Mouse (Mus musculus) heart, postnatal 4 days (tissue): ENCODE data around the gene Mcm2. TPM values are rescaled to one million over a fixed set of nuclear protein-coding genes. Genes with fewer than 3 reads are reported as not detected.
A peak's percentile ranks its signal among the peaks of the same experiment; 100 is the strongest.

Experiments
- DNase-seq: peaks from one replicate; pipeline ENCODE4 v3.0.0; 2021
- total RNA-seq, 2 experiments: library from RNA; stranded (reverse); gene quantifications; 2 replicates each; pipeline ENCODE4 v1.2.3; 2021

Mcm2 gene
- total RNA-seq, 2 experiments from 2014 or later = 86.1 to 103 TPM

DNA sequence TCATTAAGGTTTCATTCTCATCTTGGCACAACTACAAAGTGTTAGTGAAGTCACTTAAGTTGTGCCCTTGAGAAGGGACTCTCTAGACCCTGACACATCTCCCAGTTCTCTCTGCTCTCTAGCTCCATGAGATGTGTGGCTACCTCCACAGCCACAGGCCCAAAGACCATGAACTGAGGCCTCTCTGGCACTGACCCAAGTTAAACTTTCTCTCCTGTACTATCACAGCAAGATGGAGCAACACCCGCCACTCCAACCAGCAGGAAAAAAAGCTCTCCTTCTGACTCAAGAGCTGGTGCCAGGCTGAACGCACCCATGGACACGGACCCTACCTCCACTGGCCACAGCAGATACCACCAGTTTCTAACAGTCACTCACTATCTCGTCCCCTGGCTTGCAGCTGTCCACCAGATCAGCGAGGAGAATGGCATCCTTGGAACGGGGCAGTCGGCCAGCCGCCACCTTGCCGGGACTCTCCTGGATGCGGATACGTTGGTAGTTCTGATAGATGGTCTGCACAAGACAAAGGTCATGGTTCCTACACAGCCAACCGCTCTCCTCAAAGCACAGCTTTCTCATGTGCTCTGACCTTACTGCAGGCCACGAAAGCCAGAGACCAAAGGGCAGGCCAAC, 9.1 kb downstream of the Mcm2 start:
- no peak for DNase-seq

DNA sequence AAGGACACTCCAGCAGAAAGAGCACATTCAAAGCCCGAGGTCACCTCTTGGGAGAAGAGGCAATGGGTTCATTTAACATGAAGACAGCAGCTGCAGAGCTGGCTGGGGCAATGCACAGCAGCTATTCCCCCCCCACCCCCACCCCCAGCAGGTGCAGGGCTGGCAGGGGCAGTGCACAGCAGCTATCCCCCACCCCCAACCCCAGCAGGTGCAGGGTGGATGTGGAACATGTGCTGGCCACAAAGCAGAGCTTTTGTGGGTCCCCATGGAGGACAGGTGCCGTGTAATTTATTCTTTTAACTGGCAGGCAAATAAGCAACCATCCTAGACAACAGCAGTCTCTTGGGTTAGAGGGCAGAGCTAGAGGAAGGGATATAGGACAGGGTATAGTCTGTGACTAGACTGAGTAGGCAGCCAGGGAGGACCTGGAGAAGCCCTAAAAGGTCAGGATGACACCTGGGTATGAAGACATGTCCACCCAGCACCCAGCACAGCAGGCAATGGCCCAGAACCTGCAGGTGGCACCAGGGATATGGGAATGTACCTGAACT, 12.1 kb downstream of the Mcm2 start:
- no peak for DNase-seq

DNA sequence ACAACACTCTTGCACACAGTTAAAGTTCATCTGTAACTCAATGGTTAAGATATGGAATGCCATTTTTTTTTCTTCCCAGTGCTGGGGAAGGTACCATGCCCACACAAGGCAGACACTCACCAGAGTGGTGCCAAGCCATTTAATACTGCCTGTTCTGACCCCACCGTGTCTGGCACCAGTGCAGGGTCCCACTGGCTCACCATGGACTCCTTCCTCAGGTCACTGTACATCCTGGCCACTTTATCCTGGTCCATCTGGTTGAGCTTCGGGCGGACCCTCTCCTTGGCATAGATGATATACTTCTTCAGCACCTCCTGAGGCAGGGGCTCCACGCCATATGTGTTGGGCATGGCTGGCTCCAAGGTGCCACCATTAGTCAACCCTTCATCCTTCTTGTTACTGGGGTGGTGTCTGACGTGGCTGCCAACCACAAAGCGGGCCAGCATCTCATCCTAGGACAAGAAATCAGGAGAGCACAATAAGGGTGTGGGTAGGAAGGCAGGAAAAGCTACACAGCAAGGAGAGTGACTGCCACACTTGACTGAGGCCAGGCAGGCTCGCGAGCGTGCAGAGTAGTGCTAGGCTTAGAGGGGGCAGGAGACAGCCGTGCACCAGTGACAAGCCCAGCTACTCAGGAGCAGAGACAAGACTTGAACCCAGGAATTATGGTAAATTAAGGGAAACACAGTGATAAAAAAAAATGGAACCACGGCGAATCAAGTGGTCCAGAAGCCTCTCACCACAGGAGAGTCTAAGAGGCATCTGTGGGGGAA, 12.8 kb downstream of the Mcm2 start:
- DNase-seq = no peak

DNA sequence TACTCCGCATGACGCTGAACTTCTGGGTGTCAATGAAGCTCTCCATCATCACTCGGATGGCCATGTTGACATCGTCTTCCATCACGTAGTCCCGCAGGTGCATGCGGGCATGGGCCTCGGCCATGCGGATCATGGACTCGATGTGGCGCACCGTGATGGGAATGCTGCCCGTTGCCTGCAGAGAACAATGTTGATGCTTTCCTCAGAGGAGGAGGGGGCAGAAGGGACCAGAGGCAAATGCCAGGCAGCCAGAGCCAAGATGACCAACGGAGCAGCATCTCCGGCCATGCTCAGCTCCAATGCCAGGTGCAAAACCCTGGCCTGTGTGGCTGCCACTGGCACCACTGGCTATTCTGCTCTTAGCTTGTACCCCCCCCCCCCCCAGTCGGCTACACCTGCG, 13.9 kb downstream of the Mcm2 start:
- DNase-seq = no peak

DNA sequence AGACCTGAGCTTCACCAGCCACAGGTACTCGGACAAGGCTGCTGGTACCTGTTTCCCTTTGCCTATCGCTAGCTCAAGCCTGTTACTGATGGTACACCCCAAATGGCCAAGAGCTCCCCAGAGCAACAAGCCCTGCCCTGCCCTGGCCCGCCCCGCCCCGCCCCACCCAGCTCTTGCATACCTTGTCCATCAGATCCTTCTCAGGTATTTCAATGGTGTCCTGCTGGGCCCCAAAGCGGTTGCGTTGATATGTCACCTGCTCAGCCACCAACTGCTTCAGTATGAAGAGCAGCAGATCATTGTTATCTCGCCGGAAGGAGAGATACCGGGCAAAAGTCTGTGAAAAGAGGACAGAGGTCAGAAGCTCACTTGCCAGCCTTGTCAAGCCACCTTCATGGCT, 14.4 kb downstream of the Mcm2 start:
- DNase-seq = no peak

DNA sequence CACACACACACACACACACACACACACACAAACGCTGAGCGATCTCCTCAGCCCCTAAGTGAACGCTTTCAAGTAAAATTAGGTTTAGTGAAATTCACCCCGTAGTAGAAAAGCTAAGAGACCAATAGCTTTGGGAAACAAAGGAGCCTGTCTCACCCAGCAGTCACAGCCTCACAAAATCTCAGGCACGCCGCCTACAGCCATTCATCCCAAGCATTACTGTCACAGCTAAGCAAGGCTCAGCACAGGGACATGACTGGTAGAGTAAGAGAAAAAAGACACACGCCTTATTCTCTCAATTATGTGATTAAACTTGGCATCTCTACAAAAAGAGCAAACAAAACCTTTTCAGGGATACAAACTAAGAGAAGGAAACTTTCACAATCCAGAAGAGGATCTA, 17.2 kb downstream of the Mcm2 start:
- DNase-seq = no peak

DNA sequence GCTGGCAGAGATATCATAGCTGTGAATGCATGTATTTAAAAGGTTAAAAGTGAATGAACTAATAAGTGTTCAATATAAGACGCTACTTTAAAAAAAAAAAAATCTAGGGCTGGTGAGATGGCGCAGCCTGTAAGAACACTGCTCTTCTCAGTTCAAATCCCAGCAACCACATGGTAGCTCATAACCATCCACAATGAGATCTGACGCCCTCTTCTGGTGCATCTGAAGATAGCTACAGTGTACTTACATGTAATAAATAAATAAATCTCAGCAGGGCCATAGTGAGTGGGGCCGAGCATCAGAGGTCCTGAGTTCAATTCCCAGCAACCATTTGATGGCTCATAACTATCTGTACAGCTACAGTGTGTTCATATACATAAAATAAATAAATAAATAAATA, 19.1 kb downstream of the Mcm2 start:
- DNase-seq = no peak

DNA sequence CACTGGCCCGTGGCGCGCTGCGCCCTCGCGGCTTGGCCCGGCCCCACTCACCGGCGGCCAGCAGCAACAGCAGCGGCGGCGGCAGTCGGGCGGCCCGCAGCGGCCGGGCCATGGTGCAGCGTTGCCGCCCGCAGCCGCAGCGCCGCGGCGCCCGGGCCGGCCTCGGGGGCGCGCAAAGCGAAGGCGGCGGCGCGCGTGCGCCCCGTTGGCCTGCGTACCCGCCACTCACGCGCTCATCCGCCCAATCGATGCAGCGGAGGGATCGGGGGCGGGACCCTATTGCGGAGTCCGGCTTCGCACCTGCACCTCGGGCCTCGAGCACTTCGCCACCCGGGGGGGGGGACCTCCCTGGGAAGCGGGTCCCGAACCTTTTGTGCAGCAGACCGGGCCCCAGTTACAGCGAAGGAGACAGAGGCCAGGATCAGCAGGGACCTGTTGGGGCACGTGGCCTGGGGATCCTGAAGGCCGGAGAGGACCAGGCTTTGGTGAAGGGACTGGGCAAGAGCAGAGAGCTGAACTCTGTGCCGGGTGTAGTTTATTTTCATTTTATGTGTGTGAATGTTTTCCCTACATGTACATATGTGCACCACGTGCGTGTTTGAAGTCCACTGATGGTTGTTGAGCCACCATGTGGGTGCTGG, 23.6 kb downstream of the Mcm2 start, which contains the start of gene Podxl2:
TSS of gene Podxl2 (minus strand) at position 177 of the 641 bp plus-strand sequence.
- peak; percentile 84 for DNase-seq

DNA sequence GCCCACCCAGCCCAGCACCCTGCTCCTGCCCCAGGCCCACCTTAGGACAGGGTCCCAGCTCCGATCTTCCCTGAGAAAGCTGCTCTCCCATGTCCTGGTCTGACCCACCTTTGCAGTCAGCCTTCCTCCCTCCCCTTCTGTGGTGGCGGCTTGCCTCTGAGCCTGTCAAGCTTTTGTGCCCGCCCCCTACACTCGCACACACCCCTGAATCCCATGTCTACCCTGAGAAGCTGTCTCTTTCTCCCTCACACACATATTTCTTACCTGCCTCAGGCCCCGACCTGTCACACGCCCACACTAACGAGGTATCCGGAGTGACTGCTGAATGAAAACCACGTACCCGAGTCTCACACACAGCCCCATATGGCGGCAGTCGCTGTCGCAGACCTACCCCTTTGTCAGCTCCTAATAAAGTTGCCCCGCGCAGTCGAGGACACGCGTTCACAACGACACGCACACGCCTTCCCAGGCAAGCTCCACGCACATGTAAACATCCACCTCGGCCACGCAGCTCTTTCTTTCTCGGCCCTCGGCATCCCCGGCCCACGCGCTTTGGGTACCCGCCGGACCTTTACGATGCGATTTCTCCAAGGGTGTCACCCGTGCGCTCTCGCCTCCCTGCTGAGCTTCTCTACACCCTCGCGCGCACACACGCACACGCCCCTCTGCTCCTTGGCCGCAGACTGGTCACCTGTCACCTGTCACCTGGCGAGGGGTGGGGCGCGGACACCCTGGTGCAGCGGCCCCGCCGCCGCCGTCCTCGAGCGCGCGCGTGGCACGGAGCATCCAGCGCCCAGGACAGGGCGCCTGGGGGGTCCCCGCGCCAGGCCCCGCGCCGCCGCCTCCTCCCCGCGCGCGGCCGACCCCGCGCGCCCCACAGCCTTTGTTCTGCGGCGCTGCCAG, 24.4 kb downstream of the Mcm2 start:
- peak; percentile 25 for DNase-seq

DNA sequence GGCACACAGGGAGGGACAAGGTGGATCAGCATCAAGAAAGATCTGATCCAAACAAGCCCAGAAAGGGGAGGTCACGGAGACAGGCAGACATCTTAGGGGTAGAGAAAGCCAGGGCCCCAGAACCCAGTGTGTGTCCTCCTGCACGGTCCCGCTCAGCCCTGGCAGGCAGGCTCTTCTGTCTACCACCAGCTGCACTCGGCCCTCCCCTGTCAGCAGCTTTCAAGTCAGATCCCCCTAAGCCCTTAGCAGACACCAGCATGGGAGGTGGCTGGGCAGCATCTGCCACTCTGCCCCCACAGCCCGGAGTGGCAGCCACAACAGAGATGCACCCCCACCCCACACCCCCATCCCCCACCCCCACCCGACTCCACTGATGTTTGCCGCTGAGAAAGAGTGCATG, 25.8 kb downstream of the Mcm2 start:
- no peak for DNase-seq

DNA sequence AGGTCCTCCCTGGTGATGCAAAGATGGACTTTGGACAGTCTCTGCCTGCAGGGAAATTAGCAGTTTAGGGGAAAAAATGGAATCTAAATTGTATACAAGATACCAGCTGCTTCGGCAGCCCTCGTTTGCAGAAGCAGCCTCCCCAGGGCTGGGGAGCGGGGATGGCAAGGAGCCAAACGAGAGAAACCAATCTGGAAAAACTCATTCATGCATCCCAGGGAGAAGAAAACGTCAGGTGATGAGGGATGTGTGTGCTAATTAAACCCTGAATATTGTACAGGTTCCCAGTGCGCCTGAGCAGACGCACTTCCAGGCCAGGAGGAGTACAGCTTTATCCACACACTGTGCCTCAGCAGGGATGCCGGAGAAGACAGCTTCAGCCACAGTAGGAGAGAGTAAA, 27.0 kb downstream of the Mcm2 start:
- DNase-seq = no peak

DNA sequence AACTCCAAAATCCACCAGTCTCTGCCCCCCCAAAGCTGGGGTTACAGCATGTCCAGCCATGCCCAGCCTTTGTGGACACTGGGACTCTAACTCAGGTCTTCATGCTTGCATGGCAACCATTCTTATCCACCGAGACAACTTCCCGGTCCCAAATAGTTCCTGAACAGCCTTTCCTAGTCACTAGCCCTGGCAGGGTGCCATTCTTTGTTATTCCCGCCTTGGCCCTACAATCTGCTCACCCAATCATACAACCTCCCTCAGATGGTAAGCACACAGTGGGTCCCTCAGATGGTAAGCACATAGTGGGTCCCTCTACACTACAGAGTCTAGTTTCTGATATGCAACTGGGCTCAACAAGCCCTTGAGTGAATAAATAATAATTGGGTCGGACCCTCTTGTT, 28.0 kb downstream of the Mcm2 start:
- no peak for DNase-seq

DNA sequence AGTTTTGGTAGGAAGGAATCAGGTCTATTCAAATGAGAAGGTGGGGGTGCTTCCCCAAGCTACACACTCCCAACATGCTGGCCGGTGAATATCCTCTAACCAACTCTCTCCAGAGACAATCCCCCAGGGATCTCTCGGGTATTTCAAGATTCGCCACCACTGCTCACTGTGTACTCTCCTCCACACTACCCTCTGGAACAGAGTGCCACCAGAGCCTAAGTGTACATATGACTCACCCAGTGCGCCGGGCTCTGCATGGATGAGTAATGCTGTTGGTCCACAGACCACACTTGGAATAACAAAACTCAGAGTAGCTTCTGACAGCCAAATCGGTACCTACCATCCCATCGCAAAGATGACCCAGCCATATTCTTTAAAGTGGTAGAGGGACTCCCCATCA, 29.1 kb downstream of the Mcm2 start:
- DNase-seq = no peak

DNA sequence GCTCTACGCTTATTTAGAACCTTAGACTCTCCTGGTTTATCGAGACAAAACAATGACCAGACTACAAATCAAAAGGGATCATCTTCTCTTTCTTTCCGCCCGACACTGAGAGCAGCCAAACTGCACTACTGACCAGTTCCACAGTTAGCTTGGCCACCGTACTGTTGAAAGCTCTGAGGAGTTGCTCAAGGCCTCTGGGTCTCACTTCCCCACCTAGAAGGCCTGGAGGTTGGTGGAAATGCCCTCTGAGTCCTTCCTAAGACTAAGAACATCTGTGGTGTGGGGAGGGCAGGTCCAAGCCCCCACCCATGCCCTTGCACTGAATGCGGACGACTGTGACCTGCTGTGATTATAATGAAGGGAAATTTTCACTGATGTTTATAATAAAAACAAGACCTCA, 32.9 kb downstream of the Mcm2 start:
- DNase-seq = no peak

DNA sequence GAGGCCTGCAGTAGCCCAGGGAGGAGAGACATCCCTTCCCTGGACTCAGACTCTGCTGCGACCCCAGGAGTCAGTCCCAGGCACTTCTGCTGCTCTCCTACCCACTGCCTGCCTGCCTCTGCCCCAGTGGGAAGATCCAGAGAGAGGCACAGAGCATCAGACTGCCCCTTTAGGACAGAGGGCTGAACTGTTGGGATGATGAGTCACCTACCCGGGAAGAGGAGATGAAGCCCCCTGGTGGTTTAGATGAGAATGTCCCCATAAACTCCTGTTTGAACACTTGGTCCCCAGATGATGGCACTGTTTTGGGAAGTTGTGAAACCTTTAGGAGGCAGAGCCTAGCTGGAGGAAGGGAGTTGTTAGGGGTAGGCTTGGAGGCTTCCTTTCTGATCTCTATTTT, 37.7 kb downstream of the Mcm2 start:
- DNase-seq = peak; percentile 62

DNA sequence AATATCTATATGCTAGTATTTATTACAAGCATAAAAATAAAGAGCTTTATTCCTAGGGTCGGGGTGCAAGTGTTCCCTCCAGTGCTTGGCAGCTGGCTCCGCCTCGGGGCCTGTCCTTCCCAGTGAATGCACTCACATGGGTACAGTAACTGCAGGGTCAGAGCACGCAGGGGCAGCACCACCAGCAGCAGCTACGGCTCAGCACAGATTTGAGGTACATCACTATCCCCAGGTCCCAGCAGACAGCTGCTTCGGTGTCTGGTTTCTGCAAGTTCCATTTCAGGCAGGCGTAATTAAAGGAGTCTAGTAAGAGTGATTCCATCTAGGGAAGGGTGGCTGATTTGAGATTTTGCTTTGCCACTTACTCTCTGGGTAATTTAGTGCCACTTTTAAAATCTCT, 40.2 kb downstream of the Mcm2 start:
- DNase-seq = no peak

DNA sequence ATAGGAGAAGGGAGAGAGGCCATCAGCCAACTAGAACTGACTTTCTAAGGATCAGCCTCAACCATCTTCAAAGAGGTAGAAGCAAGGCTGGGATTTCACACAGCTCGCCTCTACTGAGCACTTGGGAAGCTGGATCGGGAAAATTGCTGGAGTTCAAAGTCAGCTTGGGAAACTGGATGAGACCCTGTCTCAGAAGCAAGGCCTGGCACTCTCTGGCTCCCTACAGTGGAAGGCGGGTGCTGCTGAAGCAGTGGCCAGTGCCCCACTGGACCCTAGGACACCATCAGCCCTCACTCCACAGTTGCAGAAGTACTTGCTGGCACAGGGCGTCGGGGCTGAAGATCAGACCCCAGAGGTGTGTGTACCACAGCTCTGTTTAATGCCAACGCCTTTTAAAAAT, 40.8 kb downstream of the Mcm2 start:
- no peak for DNase-seq

DNA sequence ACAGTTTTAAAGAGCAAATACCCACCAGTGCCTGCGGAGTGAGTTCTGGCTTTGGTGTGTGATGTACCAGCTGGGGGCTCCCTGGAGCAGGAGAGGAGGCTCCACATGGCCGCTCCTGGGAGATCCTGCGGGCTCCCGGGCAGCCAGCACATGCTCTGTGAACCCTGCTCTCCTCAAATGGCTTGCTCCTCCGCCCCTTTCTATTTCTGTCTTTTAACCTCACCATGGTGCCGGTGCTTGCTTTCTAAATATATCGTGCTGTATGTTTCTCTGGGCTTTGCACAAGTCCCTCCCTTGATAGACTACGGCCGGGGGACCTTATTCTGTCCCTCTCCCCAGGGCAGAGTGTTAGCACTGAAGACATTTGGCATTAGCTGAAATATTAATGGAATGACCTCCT, 41.3 kb downstream of the Mcm2 start:
- peak; percentile 79 for DNase-seq

DNA sequence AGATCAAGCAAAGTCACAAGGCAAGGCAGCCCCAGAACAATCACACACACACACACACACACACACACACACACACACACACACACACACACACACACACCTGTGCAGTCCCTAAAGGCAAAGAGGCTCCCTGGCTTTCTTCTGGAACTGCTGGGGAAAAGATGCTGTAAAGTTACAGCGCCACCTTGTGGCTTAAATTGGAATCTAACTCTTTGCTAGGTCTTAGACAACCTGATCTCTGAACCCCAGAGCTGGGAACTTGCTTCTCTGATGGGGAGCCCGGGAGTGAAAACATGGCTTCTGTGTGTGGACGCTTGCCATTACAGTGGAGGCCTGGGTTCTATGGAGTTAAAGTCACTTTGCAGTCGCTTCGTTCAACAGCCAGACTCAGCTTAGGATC, 42.9 kb downstream of the Mcm2 start:
- peak; percentile 79 for DNase-seq

DNA sequence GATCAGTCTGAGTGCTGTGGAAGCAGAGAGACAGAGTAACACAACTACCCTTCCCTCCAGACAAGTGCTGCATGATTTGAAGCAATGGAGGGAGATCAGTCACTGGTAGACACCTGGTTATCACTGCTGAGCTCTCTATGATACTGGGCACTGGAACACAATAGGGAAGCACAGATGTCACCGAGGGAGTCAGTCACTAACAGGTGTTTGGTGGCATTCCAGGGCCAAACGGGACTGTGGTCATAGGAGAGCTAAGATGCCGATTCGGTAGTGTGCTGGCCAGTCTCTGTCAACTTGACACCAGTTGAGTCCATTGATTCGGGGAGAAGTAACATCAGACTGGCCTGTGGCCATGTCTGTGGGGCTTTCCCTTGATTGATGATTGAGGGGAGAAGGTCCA, 44.1 kb downstream of the Mcm2 start:
- no peak for DNase-seq

DNA sequence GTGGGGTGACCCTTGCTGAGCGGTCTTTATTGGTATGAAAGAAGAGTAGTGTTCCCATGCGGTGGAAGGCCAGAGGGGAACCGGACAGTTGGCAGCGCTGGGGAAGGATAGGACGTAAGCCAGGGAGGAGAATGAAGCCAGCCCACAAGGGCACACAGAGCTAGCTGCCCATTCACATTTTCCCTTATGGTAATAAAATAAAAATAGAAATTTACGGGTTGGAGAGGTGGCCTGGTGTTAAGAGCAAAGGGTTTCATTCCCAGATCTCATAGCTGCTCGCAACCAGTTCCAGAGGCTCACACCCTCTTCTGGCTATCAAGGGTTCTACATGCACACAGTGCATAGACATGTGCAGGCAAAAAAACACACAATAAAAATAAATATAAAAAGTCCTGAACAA, 48.5 kb downstream of the Mcm2 start:
- peak; percentile 40 for DNase-seq

DNA sequence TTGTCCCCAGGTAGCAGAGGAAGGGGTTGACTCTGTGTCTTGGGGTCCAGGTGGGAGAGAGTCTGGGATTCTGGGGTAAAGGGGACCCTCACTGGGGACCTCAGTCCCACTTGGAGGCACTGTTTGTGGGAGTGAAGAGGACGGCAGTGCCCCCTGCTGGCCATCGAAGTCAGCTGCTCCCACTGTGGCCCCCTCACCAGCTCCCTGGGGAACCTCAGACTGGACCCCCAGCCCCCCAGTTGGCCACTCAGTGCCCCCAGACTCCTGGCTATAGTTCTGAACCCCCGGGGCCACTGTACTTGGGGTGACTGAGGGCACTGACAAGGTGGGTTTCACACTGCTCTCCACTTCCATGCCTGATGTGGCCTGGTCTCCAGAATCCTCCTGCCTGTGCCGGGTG, 49.3 kb downstream of the Mcm2 start:
- DNase-seq = peak; percentile 46

DNA sequence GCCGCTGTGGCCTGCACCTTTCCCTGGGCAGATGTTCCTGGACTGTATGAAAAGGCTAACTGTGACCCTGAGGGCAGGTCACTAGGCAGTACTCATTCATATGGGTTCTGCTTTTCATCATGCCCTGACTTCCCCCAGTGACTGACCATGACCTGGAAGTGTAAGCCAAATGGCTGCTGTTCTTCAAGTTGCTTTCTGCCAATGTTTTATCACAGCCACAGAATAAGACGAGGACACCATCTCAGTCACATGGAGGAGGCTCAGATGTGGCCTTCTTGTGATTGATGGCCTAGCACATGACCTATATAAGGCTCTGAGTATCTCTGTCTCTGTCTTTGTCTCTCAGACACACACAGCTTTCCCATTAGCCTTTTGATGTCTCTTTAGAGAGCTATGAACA, 51.0 kb downstream of the Mcm2 start:
- no peak for DNase-seq
